Mouse (Mus musculus): Measurements from ENCODE around the gene Serpinb2.
A peak's percentile ranks its signal among the peaks of the same experiment; 100 is the strongest.

Gene Serpinb2

GRCm38 (mm10) chr1:107511252-107511651, at the start of gene Serpinb2:
TSS of gene Serpinb2 (plus strand) at chr1:107511423.
- no peak for DNase-seq (ENCODE audit: low spot score in 2 of 2)

- no peak for DNase-seq (ENCODE audit: low spot score in 2 of 2)
These were observed 31.3 kb upstream of the Serpinb2 start for GRCm38 (mm10) chr1:107479909-107480308.

- peak; percentile 26 to 63 for DNase-seq (ENCODE audit: low spot score in 2 of 2)
These were observed 29.8 kb upstream of the Serpinb2 start for GRCm38 (mm10) chr1:107481452-107481851.

- no peak for DNase-seq (ENCODE audit: low spot score in 2 of 2)
These were observed 21.6 kb upstream of the Serpinb2 start for GRCm38 (mm10) chr1:107489577-107489976.

GRCm38 (mm10) chr1:107496789-107497188, 14.4 kb upstream of the Serpinb2 start:
- no peak for DNase-seq (ENCODE audit: low spot score in 2 of 2)

- DNase-seq (ENCODE audit: low spot score in 2 of 2): no peak
These were observed 9.2 kb upstream of the Serpinb2 start for GRCm38 (mm10) chr1:107502025-107502424.

- no peak for DNase-seq (ENCODE audit: low spot score in 2 of 2)
These were observed 7.9 kb upstream of the Serpinb2 start for GRCm38 (mm10) chr1:107503294-107503693.

GRCm38 (mm10) chr1:107505898-107506562, 5.2 kb upstream of the Serpinb2 start:
- no peak for DNase-seq (ENCODE audit: low spot score in 2 of 2)

- DNase-seq (ENCODE audit: low spot score in 2 of 2): no peak
These were observed 1.2 kb downstream of the Serpinb2 start for GRCm38 (mm10) chr1:107512194-107513138.

- DNase-seq (ENCODE audit: low spot score in 2 of 2): no peak
These were observed 2.3 kb downstream of the Serpinb2 start for GRCm38 (mm10) chr1:107513530-107513929.

- DNase-seq (ENCODE audit: low spot score in 2 of 2): no peak
These were observed 4.7 kb downstream of the Serpinb2 start for GRCm38 (mm10) chr1:107515839-107516498.

GRCm38 (mm10) chr1:107525592-107525991, 14.4 kb downstream of the Serpinb2 start:
- DNase-seq (ENCODE audit: low spot score in 2 of 2): no peak

- no peak for DNase-seq (ENCODE audit: low spot score in 2 of 2)
These were observed 17.3 kb downstream of the Serpinb2 start for GRCm38 (mm10) chr1:107528325-107529078.

- no peak for DNase-seq (ENCODE audit: low spot score in 2 of 2)
These were observed 18.3 kb downstream of the Serpinb2 start for GRCm38 (mm10) chr1:107529365-107530052.

GRCm38 (mm10) chr1:107533736-107534135, 22.5 kb downstream of the Serpinb2 start:
- DNase-seq (ENCODE audit: low spot score in 2 of 2): no peak

- no peak for DNase-seq (ENCODE audit: low spot score in 2 of 2)
These were observed 26.2 kb downstream of the Serpinb2 start for GRCm38 (mm10) chr1:107537435-107537834.

GRCm38 (mm10) chr1:107559494-107559893, 48.3 kb downstream of the Serpinb2 start:
- no peak for DNase-seq (ENCODE audit: low spot score in 2 of 2)

GRCm38 (mm10) chr1:107562110-107562509, 50.9 kb downstream of the Serpinb2 start:
- no peak for DNase-seq (ENCODE audit: low spot score in 2 of 2)

GRCm38 (mm10) chr1:107565644-107566043, 54.4 kb downstream of the Serpinb2 start:
- no peak for DNase-seq (ENCODE audit: low spot score in 2 of 2)

GRCm38 (mm10) chr1:107576094-107576493, 64.9 kb downstream of the Serpinb2 start:
- DNase-seq (ENCODE audit: low spot score in 2 of 2): no peak

GRCm38 (mm10) chr1:107577514-107577913, 66.3 kb downstream of the Serpinb2 start:
- no peak for DNase-seq (ENCODE audit: low spot score in 2 of 2)

Measured in spleen, postnatal 14 days (tissue).